Mouse (Mus musculus): ENCODE data around the gene Ormdl2. TPM values are rescaled to one million over a fixed set of nuclear protein-coding genes. Genes with fewer than 3 reads are reported as not detected.
A peak's percentile ranks its signal among the peaks of the same experiment; 100 is the strongest.

The Ormdl2 gene
- total RNA-seq, 2 experiments from 2014 or later, result 6.5 to 10.2 TPM

- intact Hi-C loops (cut with DNase I), result loop anchor here (2.0 kb wide), 1 partner anchor 57 kb away; no protein-coding TSS in a partner anchor
- DNase-seq, result peak; percentile 96
Measured at GRCm38 (mm10) chr10:128805092-128806000, 16.1 kb downstream of the Ormdl2 start.

GRCm38 (mm10) chr10:128804271-128805091, 17.0 kb downstream of the Ormdl2 start, which contains the start of gene Tmem198b:
Gene Tmem198b (minus strand): TSS chr10:128804370.
- intact Hi-C loops (cut with DNase I), result loop anchor here (2.0 kb wide), 1 partner anchor 56 kb away; no protein-coding TSS in a partner anchor
- DNase-seq, result peak; percentile 68 to 78

GRCm38 (mm10) chr10:128803771-128804270, 17.6 kb downstream of the Ormdl2 start, which contains the start of gene Dnajc14:
Gene Dnajc14 (plus strand): TSS chr10:128804062.
- intact Hi-C loops (cut with DNase I), result loop anchor here (2.0 kb wide), 2 partner anchors 29 to 55 kb away; no protein-coding TSS in a partner anchor
- peak; percentile 56 to 69 for DNase-seq

- no peak for DNase-seq
- intact Hi-C loops (cut with DNase I), result loop anchor here (2.0 kb wide), 1 partner anchor 29 kb away; no protein-coding TSS in a partner anchor
Measured at GRCm38 (mm10) chr10:128803361-128803760, 18.1 kb downstream of the Ormdl2 start.

- DNase-seq, result no peak
- intact Hi-C loops (cut with DNase I), result loop anchor here (2.0 kb wide), 1 partner anchor 28 kb away; no protein-coding TSS in a partner anchor
Measured at GRCm38 (mm10) chr10:128802956-128803355, 18.5 kb downstream of the Ormdl2 start.

GRCm38 (mm10) chr10:128801981-128802495, 19.4 kb downstream of the Ormdl2 start:
- intact Hi-C loops (cut with DNase I), result loop anchor here (2.0 kb wide), 1 partner anchor 27 kb away; no protein-coding TSS in a partner anchor
- no peak for DNase-seq

GRCm38 (mm10) chr10:128798676-128799075, 22.8 kb downstream of the Ormdl2 start:
- DNase-seq, result no peak
- intact Hi-C loops (cut with DNase I), result no loop called here

GRCm38 (mm10) chr10:128795581-128795980, 25.9 kb downstream of the Ormdl2 start:
- DNase-seq, result no peak
- intact Hi-C loops (cut with DNase I), result no loop called here

GRCm38 (mm10) chr10:128794391-128794790, 27.1 kb downstream of the Ormdl2 start:
- DNase-seq, result no peak
- intact Hi-C loops (cut with DNase I), result no loop called here

GRCm38 (mm10) chr10:128793258-128793657, 28.2 kb downstream of the Ormdl2 start:
- DNase-seq, result no peak
- intact Hi-C loops (cut with DNase I), result no loop called here

GRCm38 (mm10) chr10:128792041-128792440, 29.4 kb downstream of the Ormdl2 start:
- DNase-seq, result no peak
- intact Hi-C loops (cut with DNase I), result no loop called here

- intact Hi-C loops (cut with DNase I), result no loop called here
- DNase-seq, result peak; percentile 20 to 39
Measured at GRCm38 (mm10) chr10:128790398-128791124, 30.9 kb downstream of the Ormdl2 start, which contains the start of gene Mmp19. Gene Mmp19 (plus strand): TSS chr10:128790910.

GRCm38 (mm10) chr10:128780200-128780599, 41.2 kb downstream of the Ormdl2 start:
- no peak for DNase-seq
- intact Hi-C loops (cut with DNase I), result no loop called here

- intact Hi-C loops (cut with DNase I), result no loop called here
- DNase-seq, result peak; percentile 85 to 86
Measured at GRCm38 (mm10) chr10:128779011-128779795, 42.2 kb downstream of the Ormdl2 start.

GRCm38 (mm10) chr10:128778441-128778840, 43.0 kb downstream of the Ormdl2 start:
- no peak for DNase-seq
- intact Hi-C loops (cut with DNase I), result no loop called here

GRCm38 (mm10) chr10:128773685-128774084, 47.8 kb downstream of the Ormdl2 start:
- DNase-seq, result no peak
- intact Hi-C loops (cut with DNase I), result loop anchor here (2.0 kb wide), 1 partner anchor 29 kb away; no protein-coding TSS in a partner anchor

GRCm38 (mm10) chr10:128772895-128773294, 48.5 kb downstream of the Ormdl2 start:
- intact Hi-C loops (cut with DNase I), result no loop called here
- DNase-seq, result no peak
